Mouse (Mus musculus): ENCODE data around the gene Pik3r1.
A peak's percentile ranks its signal among the peaks of the same experiment; 100 is the strongest.

Gene Pik3r1

GRCm38 (mm10) chr13:101712099-101712498 lies 55.9 kb downstream of the Pik3r1 start:
- DNase-seq (ENCODE audit: low read depth, low spot score): no peak

- DNase-seq (ENCODE audit: low read depth, low spot score): no peak
Measured at GRCm38 (mm10) chr13:101711301-101711700, 56.7 kb downstream of the Pik3r1 start.

DNA sequence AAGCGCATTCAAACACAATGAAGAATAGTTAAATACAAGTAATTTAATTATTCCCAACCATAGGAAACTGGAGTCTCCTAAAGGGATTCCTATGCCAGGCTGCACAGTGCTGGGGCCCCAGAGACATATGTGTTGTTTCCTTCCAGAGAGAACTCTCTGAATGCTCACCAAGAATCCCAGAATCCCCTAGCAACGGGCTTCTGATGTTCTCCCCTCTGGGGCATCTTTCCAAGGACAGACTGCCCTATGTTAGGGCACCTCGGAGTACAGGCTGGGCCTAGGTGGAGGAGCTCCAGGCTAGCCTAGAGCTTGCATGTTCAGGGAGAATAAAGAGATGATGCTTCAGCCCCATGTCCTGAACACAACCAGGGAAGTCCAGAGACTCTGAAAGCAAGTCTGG lies 58.2 kb downstream of the Pik3r1 start:
- no peak for DNase-seq (ENCODE audit: low read depth, low spot score)

DNA sequence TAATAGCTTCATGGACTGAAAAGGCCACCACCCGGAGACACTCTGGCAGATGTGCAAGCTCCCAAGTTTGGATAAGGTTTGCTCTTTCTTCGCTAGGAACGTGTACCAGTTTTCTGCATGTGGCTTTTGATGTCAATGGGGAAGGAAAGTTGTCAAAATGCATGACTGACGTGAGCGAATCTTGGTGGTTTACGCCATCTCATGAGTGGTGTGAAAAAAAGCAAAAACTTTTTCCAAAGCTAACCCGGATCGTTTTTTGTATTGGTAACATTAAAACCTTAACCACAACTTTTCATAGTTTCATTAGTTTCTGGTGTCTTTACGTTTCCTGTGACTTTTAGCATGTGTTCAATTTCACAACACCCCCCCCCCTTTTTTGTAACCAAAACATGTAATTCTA lies 60.8 kb downstream of the Pik3r1 start:
- no peak for DNase-seq (ENCODE audit: low read depth, low spot score)

- DNase-seq (ENCODE audit: low read depth, low spot score): no peak
Measured at GRCm38 (mm10) chr13:101706426-101706825, 61.6 kb downstream of the Pik3r1 start.

GRCm38 (mm10) chr13:101702096-101702775 lies 65.8 kb downstream of the Pik3r1 start:
- no peak for DNase-seq (ENCODE audit: low read depth, low spot score)

GRCm38 (mm10) chr13:101701632-101702031 lies 66.4 kb downstream of the Pik3r1 start:
- no peak for DNase-seq (ENCODE audit: low read depth, low spot score)

DNA sequence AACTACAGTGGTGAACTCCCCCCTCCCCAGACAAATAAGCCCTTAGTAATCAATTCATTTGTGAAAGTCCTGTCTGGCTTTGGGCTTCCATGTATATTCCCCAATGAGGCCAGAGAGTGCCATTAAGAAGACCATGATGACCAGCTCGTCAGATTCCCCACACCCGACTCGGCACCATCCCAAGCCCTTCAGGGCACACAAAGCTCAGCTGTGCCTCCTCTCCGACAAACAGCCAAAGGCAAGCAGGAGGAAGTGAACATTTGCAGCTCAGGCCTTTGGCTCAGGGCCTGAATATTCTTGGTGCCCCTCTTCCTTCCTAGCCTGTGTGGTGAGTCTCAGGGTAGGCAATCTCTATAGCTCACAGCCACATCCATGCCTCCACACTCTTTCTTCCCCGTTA lies 68.3 kb downstream of the Pik3r1 start:
- DNase-seq (ENCODE audit: low read depth, low spot score): no peak

- no peak for DNase-seq (ENCODE audit: low read depth, low spot score)
Measured at GRCm38 (mm10) chr13:101697966-101698365, 70.1 kb downstream of the Pik3r1 start.

- DNase-seq (ENCODE audit: low read depth, low spot score): no peak
Measured at GRCm38 (mm10) chr13:101697461-101697860, 70.6 kb downstream of the Pik3r1 start.

GRCm38 (mm10) chr13:101696827-101697226 lies 71.2 kb downstream of the Pik3r1 start:
- DNase-seq (ENCODE audit: low read depth, low spot score): no peak

DNA sequence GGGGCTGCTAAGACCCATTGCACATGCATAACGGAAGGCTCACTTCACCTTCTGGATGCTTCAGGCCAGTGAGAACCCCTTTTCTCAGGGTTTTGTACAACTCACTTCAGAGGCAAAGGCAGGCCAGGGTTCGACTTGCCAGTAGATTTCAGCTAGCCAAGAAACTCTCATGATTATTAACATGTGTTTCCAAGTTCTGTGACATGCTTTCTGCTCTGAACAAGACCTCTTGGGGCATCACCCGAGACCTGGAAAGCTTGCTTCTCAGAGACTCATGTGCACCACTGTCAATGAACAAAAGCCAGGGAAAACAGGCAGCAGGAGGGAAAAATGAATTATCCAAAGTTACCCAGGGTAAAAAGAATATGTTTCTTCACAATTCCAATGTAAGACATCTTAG lies 71.7 kb downstream of the Pik3r1 start:
- no peak for DNase-seq (ENCODE audit: low read depth, low spot score)

DNA sequence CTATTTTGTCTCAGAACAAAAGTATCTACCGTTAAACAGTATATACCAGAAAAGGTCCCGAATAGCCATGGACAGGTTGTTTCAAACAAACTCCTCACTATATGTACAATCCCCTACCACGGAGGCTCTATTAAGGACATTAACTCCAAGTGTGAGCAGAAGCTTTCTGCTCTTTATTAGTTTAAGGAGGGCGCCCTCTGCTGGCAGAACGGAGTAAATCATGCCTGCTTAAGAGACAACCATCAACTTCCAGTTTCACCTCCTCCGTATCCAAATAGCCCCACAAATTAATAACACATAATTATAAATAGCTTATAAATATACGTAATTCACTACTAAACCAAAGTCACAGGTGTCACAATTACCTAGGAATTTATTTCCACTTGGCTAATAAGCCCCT lies 72.1 kb downstream of the Pik3r1 start:
- DNase-seq (ENCODE audit: low read depth, low spot score): peak; percentile 83

- peak; percentile 59 for DNase-seq (ENCODE audit: low read depth, low spot score)
Measured at GRCm38 (mm10) chr13:101694496-101695251, 73.3 kb downstream of the Pik3r1 start.

DNA sequence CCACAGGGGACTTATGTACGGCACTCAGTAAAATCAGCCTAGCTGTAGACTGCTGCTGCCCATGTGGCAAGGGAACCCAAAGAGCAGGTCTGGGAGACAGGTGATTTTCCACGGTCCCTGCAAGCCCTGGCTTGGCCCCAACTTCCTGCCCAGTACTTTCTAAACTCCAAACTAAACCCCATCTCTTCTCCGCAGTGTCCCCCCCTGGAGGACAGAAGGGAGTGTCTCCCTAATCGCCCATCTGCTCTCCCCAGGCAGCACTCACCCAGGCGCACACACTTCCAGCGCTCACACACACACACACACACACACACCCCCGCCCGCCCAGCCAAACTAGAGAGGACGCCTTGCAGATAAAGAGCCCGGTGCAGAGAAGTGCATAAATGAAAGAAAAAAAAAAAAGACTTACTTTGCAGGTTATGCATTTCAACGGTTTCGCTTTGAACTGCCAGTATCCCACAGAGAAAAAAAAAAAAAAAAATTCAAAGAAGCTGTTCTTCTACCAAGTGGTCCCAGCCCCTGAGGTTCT lies 74.0 kb downstream of the Pik3r1 start:
- DNase-seq (ENCODE audit: low read depth, low spot score): peak; percentile 54

GRCm38 (mm10) chr13:101692866-101693691 lies 74.9 kb downstream of the Pik3r1 start:
- DNase-seq (ENCODE audit: low read depth, low spot score): no peak

- DNase-seq (ENCODE audit: low read depth, low spot score): no peak
Measured at GRCm38 (mm10) chr13:101692239-101692784, 75.7 kb downstream of the Pik3r1 start.

DNA sequence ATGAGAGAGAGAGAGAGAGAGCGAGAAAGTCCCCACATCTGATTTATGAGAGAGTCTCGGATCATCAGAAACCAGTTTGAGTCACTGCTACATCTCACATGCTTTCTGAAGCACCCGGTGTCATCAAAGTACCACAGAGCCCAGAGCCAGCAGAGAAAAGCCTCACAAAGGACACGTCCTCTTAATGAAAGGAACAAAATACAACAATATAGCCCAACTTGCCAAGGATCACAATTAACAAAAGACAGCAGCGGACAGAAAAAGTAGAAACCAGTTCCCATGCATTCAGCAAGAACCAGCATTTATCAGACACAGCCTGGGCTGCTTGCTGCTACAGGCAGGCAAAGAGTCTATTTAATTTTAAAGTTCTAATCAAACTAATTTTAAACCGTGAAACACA lies 76.3 kb downstream of the Pik3r1 start:
- DNase-seq (ENCODE audit: low read depth, low spot score): no peak

GRCm38 (mm10) chr13:101690911-101691655 lies 76.9 kb downstream of the Pik3r1 start:
- DNase-seq (ENCODE audit: low read depth, low spot score): no peak

DNA sequence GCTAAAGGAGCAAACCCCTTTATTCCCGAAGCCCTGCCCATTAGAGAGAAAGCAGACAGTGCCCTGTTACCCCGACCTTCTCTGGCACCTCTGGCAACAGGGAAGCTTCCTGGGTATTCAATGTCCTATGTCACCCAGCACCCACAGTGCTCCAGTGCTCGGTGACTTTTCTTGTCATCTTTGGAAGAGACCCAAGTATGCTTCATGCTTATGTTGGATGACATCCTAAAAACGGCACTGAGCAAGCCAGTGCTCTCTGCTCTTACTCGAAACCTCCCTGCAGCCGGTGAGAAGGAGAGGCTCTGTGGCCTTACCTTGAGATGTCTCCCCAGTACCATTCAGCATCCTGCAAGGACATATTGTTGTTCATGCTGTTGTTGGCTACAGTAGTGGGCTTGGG lies 77.8 kb downstream of the Pik3r1 start:
- DNase-seq (ENCODE audit: low read depth, low spot score): no peak

DNA sequence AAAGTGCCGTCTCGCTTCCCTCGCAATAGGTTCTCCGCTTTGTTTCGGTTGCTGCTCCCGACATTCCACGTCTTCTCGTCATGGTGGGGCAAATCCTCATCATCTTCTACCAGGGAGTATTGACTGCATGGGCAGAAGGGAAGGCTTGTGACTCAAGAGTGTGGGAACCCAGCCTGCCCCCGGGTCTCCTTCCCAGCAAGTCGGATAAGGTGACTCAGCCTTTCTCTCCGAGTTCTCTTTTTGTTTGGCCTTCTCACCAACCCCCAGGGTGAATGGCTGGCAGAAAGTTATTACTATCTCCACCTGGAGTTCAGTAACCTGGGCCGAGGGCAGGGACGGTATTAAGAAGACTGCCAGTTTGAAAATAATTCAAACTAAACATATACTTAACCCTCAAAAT lies 81.8 kb downstream of the Pik3r1 start:
- no peak for DNase-seq (ENCODE audit: low read depth, low spot score)
